Mouse (Mus musculus) bone marrow, adult 2 months (tissue): ENCODE data around the gene Zfp853.

Experiments used
- CTCF ChIP-seq: fragments of 200-500 bp; IDR thresholded peaks from 2 replicates; pipeline ENCODE4 v1.5.1; 2011; ENCODE audit warnings: low read length, control low read depth; ENCODE audit not compliant: control insufficient read depth, insufficient read depth
- POLR2A ChIP-seq: fragments of 200-500 bp; IDR thresholded peaks from 2 replicates; pipeline ENCODE4 v1.6.1; 2011; ENCODE audit warnings: low read depth, mild to moderate bottlenecking, control low read depth, low read length, borderline replicate concordance; ENCODE audit not compliant: control insufficient read depth

DNA sequence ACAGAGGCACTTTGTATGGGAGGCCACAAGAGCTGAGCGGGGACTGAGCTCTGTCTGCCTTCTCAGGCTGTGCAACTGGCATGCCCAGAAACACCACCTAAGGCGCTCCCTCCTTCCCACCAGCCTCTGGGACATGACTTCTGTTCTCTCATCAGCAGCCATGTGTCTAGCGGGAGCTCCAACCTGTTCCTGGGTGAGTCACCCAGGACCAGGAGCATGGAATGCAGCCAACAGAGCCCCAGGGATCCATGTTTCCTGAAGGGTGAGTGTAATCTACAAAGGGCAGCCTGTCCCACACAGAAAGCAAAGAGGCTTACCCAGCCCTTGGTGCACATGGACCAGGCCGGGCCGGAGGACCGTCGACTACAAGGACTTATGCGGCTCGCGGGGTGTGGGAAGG lies 28.7 kb downstream of the Zfp853 start:
- TF ChIP-seq CTCF (no peak), POLR2A (no peak)
